Mouse (Mus musculus) kidney, postnatal 14 days (tissue): ENCODE results near the gene Pappa.

Source experiments
- DNase-seq: peaks from one replicate; pipeline ENCODE4 v3.0.0; 2022; ENCODE audit warnings: mixed read lengths

The Pappa gene

DNA sequence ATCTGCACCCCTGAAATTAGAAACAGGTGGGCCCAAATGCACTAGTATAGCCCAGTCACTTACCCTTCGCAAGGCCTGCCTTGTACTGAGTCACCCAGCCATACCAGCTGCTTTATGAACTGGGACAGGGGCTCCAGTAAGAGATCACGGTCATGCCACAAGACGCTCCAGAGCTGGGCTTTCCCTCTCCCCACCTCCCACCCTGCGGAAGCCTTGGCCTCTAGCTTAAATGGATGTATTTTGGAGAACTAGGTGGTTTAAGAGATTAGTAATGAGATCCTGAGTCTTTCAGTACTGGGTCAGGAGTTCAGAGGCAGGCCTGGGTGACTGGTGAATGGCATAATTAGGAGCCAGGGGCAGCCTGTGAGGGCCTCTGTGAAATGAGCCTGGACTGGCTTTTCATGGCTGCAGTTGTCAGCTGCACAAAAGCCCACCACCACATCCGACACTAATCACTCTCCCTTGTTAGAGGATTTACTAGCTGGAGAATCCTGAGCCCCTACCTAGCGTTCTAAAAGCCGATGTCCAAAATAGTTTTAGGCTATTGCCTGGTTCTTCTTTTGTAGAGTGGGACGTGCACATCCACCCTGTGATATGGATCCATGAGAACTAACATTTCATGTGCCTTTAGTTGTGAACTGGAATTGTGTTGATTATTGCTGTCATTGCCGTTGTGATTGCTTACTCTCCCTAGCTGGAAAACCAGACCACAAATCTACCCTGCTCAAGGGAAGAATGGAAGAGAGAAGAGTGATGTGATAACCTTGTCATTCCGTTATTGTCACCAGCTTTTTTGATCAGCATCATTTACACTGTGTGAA, 154.7 kb downstream of the Pappa start:
- DNase-seq, result no peak

DNA sequence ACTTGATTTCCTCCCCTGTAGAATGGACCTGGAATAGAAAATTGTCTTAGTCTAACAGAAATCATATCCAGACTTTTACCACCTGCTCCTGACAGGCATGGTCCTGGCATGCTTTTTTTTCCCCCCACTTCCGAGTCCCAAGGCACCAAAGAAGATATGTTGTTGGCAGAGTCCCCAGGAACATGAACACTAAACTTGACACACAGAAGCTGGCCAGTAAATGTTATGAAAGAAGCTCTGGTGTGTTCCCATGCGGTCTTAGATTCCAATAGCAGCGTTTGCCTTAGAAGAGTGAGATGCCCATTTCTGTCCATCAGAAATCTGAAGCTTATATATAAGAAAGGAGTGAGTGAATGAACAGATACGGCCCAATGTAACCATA, 155.3 kb downstream of the Pappa start:
- DNase-seq, result no peak

DNA sequence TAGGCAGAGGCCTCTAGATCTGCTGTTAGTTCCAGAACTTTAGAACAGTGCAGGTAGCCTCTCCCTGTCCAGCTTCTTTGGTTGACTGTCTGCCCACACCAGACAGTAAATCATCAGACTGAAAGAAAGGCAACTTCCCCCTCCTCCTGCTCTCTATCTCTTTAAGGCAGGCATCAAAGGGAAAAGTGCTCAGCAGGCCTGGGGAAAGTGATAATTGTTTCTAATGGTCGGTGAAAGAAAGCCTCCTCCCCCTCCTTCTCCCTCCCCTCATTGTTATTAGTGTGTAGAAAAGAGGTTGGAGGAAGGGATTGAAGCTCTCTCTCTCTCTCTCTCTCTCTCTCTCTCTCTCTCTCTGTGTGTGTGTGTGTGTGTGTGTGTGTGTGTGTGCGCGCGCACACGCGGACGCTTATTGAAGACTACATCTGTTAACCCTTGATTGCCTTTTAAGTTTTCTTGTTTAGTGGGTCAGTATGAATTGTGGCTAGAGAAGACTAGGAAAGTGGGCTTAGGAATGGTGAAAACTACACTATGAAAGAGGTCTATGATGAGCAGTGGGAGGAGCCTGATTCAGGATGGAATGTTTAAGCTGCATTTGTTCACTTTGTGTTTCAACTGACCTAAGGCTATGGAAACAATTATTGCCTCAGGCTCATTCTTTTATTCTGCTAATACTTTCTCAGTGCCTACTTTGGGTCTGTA, 156.2 kb downstream of the Pappa start:
- no peak for DNase-seq

DNA sequence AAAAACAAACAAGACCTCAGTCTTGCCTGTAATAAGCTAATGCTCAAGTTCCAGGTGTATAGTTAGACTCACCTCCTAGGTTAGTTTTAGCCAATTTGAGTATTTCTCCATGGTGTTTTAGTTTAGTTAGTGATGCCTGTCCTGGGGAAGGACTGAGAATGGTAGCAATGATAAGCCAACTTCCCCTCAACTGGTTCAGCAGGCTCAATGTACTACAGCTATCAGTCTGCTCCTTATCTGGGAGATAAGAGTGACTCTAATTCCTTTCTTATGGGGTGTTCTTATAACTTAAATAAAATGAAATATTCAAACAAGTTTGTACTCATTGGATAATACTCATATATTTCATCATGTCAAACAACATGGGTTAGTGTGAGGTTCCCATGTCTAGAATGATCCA, 156.9 kb downstream of the Pappa start:
- DNase-seq, result no peak

DNA sequence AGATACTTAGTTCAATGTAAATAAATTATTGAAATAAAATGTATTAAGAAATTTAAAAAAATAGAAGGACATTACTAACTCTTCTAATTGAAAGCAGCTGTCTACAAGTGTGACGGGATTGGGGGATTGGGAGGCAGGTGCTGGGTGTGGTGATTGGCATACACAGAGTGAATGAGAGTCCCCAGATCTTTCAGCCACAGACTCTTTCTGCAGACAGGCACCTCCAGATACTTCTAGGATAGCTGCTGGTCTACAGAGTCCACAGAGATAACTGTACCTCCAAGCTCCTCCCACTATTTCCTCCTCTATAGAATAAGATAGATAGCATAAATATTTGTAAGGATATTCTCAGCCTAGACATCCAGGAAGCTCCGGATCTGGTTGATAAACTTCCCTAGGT, 159.6 kb downstream of the Pappa start:
- DNase-seq, result no peak

DNA sequence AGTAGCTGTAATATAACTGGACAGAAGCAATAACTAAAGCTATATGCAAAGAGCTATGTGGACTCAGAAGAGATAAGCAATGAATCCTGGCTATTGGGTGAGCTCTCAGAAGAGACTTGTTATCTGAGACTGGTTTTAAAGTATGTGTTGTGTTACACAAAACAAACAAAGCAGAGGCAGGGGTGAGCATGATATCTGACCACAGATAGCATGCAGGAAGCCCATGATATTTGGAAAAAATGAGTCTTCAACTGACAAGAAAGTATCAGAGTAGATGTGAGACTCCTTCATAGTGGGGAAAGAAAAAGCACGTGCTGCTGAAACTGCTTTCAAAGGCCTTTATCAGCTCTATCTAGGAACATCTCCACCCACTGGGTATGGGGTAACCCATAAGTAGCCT, 161.2 kb downstream of the Pappa start:
- no peak for DNase-seq

DNA sequence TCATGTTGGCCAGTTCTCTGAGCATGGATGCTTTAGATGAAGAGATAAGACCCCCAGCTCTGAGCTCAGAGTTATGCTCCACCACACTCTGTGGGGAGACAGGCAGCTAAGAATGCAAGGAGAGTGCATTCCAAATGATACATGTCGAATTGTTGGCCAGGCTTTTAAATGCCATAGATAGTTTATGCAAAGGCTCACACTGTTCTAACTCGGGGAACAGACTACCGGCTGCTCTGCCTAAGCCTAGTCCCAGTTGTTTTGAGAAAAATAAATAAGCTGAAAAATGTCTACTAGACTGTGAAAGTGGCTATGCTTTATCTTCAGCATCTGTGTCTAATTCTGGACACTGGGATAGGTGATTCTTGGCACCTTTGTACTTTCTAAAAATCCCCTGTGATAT, 165.3 kb downstream of the Pappa start:
- no peak for DNase-seq

DNA sequence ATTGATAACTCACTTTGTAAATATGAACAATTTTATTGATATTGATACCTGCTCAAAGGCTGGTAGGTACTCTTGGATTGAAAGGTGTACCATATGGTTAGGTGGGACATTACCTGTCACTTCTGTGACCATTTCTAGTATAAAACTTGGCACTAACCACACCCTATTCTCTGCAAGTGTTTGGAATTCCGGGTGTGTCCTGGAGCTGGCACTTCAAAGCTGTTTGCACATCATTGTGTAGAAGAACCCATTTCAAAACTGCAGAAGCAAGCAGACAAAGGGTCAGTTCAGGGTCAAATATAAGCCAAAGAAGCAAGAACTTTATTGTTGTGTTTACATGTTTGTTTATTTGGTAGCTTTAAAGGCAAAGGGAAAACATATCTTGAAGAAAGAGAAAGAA, 171.8 kb downstream of the Pappa start:
- no peak for DNase-seq

DNA sequence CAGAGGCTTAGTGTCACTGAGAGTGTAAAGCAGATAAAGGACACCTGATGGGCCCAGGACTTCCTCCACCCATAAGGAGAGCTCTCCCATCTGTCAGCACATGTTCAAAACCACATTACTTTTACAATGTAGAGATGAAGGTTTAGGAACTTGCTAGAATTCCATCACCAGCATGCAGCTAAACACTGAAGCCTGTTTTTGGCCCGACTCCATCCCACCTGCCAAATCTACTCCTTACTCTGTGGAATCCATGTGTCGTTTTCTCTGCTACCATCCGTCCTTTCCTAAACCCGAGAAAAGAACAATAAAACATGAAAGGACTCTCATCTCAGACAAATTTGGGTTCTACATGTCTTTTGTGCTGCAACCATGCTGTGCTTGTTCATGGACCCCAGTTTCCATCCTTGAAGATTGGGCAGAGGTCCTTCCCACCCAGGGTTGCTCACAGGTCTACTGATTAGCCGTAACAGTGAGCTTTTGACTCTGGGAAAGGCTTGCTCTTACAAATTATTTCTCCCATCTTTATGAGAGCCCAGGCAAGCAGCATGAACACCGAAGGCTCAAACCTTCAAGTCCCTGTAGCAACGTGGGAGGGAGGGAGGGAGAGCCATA, 172.5 kb downstream of the Pappa start:
- no peak for DNase-seq

DNA sequence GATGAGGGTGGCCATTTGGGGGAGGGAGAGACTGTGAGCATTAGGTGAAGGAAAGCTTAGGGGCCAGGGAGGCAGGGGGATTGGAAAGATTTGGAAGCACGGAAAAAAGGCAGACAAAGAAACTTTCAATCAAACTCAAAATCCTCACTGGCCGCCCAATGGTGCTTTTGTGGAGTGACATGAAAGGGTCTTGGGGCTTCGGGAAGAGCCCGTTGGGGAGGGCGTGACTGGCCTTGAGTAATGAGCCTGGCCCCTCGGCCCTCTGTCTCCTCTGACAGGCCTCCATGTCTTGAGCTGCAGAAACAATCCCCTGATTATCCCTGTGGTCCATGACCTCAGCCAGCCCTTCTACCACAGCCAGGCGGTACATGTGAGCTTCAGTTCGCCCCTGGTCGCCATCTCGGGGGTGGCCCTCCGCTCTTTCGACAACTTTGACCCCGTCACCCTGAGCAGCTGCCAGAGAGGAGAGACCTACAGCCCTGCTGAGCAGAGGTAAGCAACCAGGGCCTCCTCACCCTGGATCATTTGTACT, 173.1 kb downstream of the Pappa start:
- DNase-seq, result no peak

DNA sequence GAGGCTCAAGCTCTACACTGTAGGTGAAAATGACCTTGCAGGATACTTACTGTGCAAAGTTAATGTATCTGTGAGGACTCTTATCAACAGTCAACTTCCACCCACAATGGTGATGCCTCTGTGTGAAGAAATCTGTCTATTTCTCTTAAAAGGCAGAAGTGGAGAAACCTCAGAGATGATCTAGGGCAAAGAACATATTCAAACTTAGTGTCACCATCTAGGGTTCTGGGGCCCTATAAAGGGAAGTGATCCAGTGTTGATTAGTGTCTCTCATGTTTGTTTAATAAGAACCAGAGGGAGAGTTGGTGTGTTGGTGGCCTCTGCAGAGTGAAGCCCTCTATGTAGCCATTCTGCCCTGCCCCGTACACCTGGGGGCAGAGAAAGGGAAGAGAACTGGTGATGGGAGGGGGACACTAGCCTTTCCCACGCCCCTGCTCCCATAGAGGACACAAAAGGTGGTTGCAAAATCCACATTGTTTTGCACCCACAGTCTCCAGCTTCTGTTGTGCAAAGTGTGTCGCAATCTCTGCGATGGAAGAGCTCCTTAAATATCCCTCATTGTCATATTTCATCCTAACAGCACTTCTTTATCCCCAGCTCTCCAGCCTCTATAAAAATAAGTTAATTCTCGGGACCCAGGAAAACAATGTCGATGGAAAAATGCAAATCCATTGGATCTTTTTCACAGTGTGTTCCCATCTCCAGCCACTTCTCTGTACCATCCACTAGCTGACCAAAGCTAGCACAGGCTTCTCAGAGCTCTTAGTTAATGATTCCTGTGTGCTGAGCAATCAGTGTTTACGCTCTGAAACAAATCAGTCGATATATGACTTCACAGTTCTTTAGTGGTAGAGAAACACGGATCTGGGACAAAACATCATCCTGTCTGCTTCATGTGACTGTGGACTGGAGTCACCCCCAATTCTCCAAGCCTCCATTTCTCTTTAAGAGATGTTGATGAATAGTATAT, 174.5 kb downstream of the Pappa start:
- no peak for DNase-seq

DNA sequence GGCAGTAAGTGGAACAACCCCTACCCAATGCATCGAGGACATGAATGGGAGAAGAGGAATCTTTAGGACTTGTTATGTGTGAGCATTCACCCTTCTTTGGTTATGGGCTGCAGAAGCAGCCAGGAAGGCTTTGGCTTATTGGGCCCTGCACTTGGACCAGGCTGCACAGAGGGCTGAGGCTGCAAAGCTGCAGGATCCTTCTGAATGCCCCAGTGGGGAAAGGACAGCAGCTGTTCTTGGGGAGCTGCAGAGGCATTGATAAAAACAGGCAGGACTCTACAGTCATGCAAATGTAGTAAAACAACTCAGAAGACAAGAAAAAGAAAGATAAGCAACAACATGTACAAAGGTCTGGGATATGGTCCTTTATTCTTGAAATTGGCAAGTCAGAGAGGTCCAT, 175.4 kb downstream of the Pappa start:
- no peak for DNase-seq

DNA sequence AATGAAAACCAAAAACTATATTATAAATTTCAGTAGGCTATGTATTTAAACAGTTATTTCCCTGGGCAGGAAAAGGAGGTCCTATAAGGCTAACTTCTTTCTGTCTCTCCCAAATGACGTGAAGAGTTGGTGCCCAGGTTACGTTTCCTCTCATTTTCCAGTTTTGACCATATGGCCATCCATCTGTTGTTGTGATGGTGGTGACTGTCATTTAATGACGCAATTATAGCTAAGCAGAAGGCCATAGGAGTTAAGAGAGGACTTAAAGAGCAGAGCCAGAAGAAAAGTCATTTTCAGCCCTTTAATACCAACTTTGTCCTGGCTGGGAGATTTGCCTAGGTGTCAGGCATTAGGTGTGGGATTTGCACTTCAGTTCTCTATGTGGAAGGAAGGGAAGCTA, 176.5 kb downstream of the Pappa start:
- DNase-seq, result no peak

DNA sequence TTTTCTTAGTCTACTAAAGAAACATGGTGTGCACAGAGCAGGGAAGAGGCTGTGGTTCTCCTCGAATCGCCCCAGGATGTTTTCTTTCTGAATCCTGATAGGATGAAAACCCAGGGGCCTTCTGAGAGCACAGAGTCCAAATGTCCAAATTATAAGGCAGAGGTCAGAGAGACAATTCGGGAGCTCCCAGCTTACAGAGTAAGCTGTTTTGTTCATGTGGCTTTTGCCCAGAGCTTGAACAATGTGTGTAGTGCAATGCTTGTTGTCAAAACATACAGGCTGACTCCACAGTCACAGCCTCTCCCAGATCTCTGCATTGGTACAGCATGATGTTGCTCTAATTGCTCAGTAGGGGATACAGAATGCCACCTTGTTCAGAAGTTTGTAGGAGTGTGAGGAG, 178.7 kb downstream of the Pappa start:
- DNase-seq, result no peak

DNA sequence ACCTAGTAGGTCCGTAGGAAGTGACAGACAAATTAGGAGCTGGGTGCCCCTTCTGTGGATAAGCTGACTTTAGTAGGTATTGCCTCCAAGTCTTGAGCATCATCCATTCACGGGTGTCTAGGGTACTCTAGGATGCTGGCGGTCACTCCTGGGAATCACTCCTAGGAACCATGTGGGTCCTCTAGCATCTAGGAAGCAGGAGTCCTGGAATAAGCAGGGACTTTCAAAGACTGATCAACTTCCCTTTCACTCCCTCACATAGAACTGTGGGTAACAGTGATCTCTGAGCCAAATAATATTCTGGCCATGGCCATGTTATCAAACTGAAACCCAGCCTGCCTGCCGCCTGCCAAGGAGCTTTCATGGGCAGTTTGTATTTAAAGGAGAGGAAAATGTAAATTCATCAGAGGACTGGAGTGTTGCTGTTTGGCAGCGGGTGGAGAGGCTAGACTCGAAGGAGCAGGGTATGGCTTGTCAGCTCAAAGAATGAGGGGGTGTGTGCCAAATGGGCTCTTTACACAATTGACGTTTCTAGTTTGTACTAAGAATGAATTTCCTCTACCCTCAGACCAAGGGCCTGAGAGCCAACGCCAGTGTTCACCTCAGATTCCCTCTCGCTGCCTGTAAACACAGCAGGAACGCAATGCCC, 194.0 kb downstream of the Pappa start:
- DNase-seq, result no peak

DNA sequence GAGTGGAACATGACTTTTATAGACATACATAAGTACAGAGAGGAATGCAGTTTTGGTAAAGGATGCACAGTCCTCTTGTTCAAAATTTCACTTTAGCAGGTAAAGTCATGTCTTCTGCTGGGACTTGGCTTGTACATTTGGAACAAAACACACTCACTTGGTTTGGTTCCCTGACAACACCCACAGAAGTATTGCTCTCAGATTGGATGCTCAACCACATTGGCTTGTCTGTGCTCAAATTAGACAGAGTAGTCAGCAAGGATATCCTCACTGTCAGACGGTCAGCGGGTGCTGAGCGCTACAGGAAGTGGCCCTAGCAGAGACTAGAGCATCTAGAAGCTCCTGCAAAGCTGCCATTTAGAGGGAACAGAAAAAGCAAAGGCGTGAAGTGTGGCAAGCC, 197.4 kb downstream of the Pappa start:
- no peak for DNase-seq

DNA sequence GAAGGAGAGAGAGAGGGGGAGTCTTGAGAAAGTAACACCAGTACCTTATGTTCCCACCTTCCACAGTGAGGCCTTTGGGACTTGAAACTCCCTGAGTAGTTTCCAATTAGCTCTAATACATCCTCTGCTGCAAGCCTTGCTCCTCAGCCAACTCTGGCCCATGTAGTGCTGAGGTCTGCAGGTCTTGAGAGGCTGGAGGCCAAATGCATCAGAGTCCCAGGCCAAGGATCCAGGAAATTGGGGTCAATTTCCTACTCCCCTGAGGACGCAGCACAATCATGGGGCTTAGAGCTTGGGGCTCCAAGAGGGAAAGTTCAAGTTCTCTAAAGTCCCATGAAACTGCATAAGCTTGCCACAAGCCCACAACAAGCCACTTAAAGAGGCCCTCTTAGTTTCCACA, 198.0 kb downstream of the Pappa start:
- peak; percentile 48 for DNase-seq

DNA sequence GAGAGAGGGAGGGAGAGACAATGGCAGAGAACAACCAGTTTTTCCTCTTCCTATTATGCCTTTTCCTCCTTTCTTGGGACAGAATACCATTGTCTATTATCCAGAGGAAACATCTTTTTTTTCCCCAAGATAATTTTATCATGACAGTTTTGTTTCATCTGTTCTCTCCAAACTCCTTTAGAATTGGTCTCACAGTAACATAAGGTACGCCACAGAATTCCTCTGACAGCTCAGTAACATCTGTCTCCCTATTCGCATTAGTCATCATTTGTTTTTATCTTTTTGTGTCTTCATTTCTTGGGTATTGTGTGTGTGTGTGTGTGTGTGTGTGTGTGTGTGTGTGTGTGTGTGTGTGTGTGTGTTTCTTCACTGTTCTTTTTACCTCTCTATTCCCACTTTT, 201.8 kb downstream of the Pappa start:
- no peak for DNase-seq

DNA sequence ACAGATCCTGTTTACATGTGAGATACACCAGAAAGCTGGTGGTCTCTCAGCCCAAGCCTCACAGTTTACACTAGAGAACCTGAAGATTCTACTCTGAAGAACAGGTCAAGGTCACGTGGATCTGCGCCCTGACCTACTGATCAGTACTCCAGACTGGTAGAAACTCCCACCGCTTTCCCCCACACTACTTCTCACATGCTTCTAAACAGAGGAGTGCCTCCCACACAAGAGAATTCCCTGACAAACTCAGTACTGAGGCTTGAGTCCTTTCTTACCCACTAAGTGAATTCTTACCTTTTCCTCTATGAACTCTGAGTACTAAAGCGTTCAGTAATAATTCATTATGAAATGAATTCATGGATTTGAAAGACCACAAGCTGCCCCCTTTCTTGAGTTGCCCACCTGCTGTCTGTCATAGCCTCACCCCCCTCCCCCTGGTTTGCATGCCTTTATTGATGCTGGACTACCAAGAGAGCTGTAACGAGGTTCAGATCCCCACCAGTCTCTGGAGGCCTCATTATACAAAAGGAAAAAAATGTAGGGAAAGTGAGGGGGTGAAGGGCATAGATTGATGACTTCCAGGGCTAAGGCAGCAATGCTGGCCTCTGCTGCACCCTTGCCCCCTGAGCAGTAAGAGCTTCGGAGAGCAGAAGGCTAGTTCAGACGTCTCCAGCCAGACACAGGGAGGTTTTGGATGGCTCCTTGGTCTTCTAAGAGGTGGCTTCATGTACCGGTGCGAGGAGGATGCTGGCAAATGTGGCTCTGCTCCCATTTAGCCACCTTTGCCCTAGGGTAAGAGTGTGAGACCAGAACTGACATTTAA, 204.7 kb downstream of the Pappa start:
- no peak for DNase-seq

DNA sequence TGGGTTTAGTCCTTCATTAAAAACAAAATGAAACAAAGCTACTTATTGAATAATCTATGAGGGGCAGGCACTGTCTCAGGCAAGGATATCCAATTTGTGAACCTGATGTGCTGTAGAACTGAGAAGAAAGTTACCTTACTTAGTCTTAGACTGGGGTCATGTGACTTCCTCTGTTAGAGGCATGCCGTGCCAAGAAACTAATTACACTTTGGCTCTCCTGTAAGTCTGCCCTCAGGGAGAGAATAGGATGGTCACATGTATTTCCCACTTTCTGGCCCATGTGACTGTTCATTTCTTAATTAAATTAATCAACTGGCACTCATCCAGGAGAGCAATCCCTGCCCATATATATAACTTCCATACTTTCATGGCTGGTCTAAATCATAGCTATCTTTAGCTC, 209.7 kb downstream of the Pappa start:
- DNase-seq, result peak; percentile 28

DNA sequence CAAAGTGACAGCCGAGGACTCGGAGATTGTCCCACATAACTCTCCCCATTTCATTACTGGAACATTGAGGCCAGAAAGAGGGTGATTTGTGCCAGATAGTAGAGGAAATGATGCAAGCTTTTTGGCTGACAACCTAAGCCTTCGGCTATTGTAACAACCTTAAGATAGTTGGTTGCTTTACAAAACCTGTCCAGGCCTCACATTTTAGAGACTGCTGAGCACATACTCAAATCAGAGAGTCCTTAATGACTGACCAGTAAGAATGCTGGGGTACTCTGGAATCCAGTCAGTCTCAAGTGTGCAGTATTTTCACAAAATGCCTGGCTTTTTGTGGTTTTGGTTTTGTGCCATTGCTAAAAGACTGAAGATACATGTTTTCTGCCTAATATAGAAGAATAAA, 217.8 kb downstream of the Pappa start:
- DNase-seq, result no peak
